Mouse (Mus musculus) embryo, embryonic 11 days (tissue): ENCODE results near the gene Ppp1r9a.

Experiments
- DNase-seq: peaks from one replicate; pipeline ENCODE4 v3.0.0-alpha.2; 2015

Ppp1r9a gene

GRCm38 (mm10) chr6:5167051-5167677, 264.4 kb downstream of the Ppp1r9a start:
- peak; percentile 44 for DNase-seq

GRCm38 (mm10) chr6:5168158-5168557, 265.4 kb downstream of the Ppp1r9a start:
- no peak for DNase-seq

GRCm38 (mm10) chr6:5171418-5171817, 268.7 kb downstream of the Ppp1r9a start:
- DNase-seq: no peak

GRCm38 (mm10) chr6:5172571-5172970, 269.9 kb downstream of the Ppp1r9a start:
- no peak for DNase-seq

- no peak for DNase-seq
Observed at GRCm38 (mm10) chr6:5174179-5174812, 271.6 kb downstream of the Ppp1r9a start.

GRCm38 (mm10) chr6:5177967-5178891, 275.5 kb downstream of the Ppp1r9a start:
- peak; percentile 55 for DNase-seq

GRCm38 (mm10) chr6:5179189-5179588, 276.5 kb downstream of the Ppp1r9a start:
- no peak for DNase-seq

GRCm38 (mm10) chr6:5180645-5181044, 277.9 kb downstream of the Ppp1r9a start:
- no peak for DNase-seq

GRCm38 (mm10) chr6:5186229-5186950, 283.7 kb downstream of the Ppp1r9a start:
- no peak for DNase-seq

- DNase-seq: no peak
Observed at GRCm38 (mm10) chr6:5187586-5187985, 284.9 kb downstream of the Ppp1r9a start.

- DNase-seq: no peak
Observed at GRCm38 (mm10) chr6:5188036-5188435, 285.3 kb downstream of the Ppp1r9a start.

GRCm38 (mm10) chr6:5188938-5189337, 286.2 kb downstream of the Ppp1r9a start:
- no peak for DNase-seq

- DNase-seq: no peak
Observed at GRCm38 (mm10) chr6:5189507-5189906, 286.8 kb downstream of the Ppp1r9a start.

GRCm38 (mm10) chr6:5190761-5191160, 288.0 kb downstream of the Ppp1r9a start:
- no peak for DNase-seq

- DNase-seq: peak; percentile 19
Observed at GRCm38 (mm10) chr6:5193693-5194092, 291.0 kb downstream of the Ppp1r9a start, which contains the start of gene Pon1. Gene Pon1 (minus strand): TSS chr6:5193946.

GRCm38 (mm10) chr6:5198590-5198989, 295.9 kb downstream of the Ppp1r9a start:
- DNase-seq: no peak

GRCm38 (mm10) chr6:5199376-5199905, 296.7 kb downstream of the Ppp1r9a start:
- no peak for DNase-seq

- no peak for DNase-seq
Observed at GRCm38 (mm10) chr6:5199916-5200315, 297.2 kb downstream of the Ppp1r9a start.

- DNase-seq: no peak
Observed at GRCm38 (mm10) chr6:5207817-5208216, 305.1 kb downstream of the Ppp1r9a start.
